In genomic region chr10:95577567-95577950, GRCm38 (mm10) we compare ENCODE assay signal across 13 mouse cellular contexts. TPM values are rescaled to one million over a fixed set of nuclear protein-coding genes. Genes with fewer than 3 reads are reported as not detected.
A peak's percentile ranks its signal among the peaks of the same experiment; 100 is the strongest.
DNase-seq lines count a peak whose midpoint lies in the region; ATAC-seq lines count a peak whose summit lies in the region.
"Had no signal": no experiment of that assay in that cellular context is flagged by ENCODE, and none has a peak within 500 bp of the region (broad histone marks: within the 10 kb centered on the region; RNA-seq: fewer than 3 reads in every experiment).

No protein-coding gene starts in this region.

- ATAC-seq in forebrain, embryonic 11.5 days (replicated peaks; ENCODE audit: low FRiP score), result peak; percentile 65
- ATAC-seq in forebrain, embryonic 16.5 days, result no peak
- ATAC-seq in lung, embryonic 15.5 days (ENCODE audit: borderline replicate concordance, extremely low read depth, low FRiP score, low TSS enrichment), result no peak

- H3K27me3 ChIP-seq in forebrain, embryonic 11.5 days (ENCODE audit: control insufficient read depth, insufficient read depth, low read length), result no peaks in the 10 kb centered on the region
- no peaks in the 10 kb centered on the region for H3K27me3 ChIP-seq in forebrain, embryonic 16.5 days (replicated peaks; ENCODE audit: control insufficient read depth, insufficient read depth, low read length)
- no peaks in the 10 kb centered on the region for H3K27me3 ChIP-seq in lung, embryonic 15.5 days

- intact Hi-C loops in gastrocnemius, postnatal 36 days (cut with DNase I), result no loop called here
- intact Hi-C loops in left cerebral cortex, postnatal 25 days (cut with DNase I), result no loop called here

- H3K9ac ChIP-seq in forebrain, embryonic 11.5 days (ENCODE audit: low read length), result no peak overlapping the region
- H3K9ac ChIP-seq in forebrain, embryonic 16.5 days (replicated peaks; ENCODE audit: low read depth, low read length), result no peak overlapping the region
- no peak overlapping the region for H3K9ac ChIP-seq in lung, embryonic 15.5 days
- H3K9ac ChIP-seq: liver, embryonic 14.5 days had no signal

- WGBS in forebrain, embryonic 11.5 days, result 46% methylated on average over 4 of the region's 4 CpGs
- WGBS in forebrain, embryonic 16.5 days, result 28% methylated on average over 4 of the region's 4 CpGs
- whole genome bisulfite sequencing in lung, embryonic 15.5 days, result 15% methylated on average over 4 of the region's 4 CpGs

- peaks cover 3% of the 10 kb centered on the region for H3K4me1 ChIP-seq in forebrain, embryonic 11.5 days (replicated peaks; ENCODE audit: control insufficient read depth, insufficient read depth, low read length)
- H3K4me1 ChIP-seq in forebrain, embryonic 16.5 days (replicated peaks; ENCODE audit: control insufficient read depth, insufficient read depth, low read length), result peaks cover 4% of the 10 kb centered on the region; the same call in 1 of the 2 replicates
- peaks cover 16% of the 10 kb centered on the region for H3K4me1 ChIP-seq in lung, embryonic 15.5 days

- no peak for DNase-seq in forebrain, embryonic 11.5 days (ENCODE audit: low spot score)
- peak; percentile 33 for DNase-seq in ovary, postnatal 36 days (ENCODE audit: low spot score)
- DNase-seq in ovary, postnatal 10 days (ENCODE audit: low spot score), result no peak
- DNase-seq in gastrocnemius, postnatal 36 days, result no peak
- DNase-seq in left cerebral cortex, postnatal 25 days (ENCODE audit: low spot score in 2 of 2), result no peak
- DNase-seq in heart, postnatal 4 days, result no peak
- DNase-seq: B cell, adult 2 months; gastrocnemius, adult 2 months; heart, postnatal 14 days had no signal

- H3K36me3 ChIP-seq in forebrain, embryonic 11.5 days (ENCODE audit: control insufficient read depth, insufficient read depth, low read length), result no peaks in the 10 kb centered on the region
- no peaks in the 10 kb centered on the region for H3K36me3 ChIP-seq in forebrain, embryonic 16.5 days (ENCODE audit: control insufficient read depth, insufficient read depth)
- no peaks in the 10 kb centered on the region for H3K36me3 ChIP-seq in lung, embryonic 15.5 days

- no peaks in the 10 kb centered on the region for H3K9me3 ChIP-seq in forebrain, embryonic 11.5 days (ENCODE audit: control insufficient read depth, low read length)
- H3K9me3 ChIP-seq in forebrain, embryonic 16.5 days (ENCODE audit: control insufficient read depth, low read length), result no peaks in the 10 kb centered on the region
- H3K9me3 ChIP-seq in lung, embryonic 15.5 days, result no peaks in the 10 kb centered on the region

- H3K27ac ChIP-seq in forebrain, embryonic 11.5 days (ENCODE audit: low read depth, low read length), result no peak overlapping the region
- no peak overlapping the region for H3K27ac ChIP-seq in forebrain, embryonic 16.5 days (ENCODE audit: low read length)
- H3K27ac ChIP-seq in lung, embryonic 15.5 days, result peak overlapping the region; percentile 29
- H3K27ac ChIP-seq: gastrocnemius, adult 2 months; layer of hippocampus, adult 2 months; liver, embryonic 14.5 days had no signal

- H3K4me2 ChIP-seq in forebrain, embryonic 11.5 days (ENCODE audit: low read depth, low read length, severe bottlenecking), result no peak overlapping the region
- H3K4me2 ChIP-seq in forebrain, embryonic 16.5 days (ENCODE audit: low read length), result no peak overlapping the region
- H3K4me2 ChIP-seq in lung, embryonic 15.5 days, result no peak overlapping the region

- no peak overlapping the region for H3K4me3 ChIP-seq in forebrain, embryonic 11.5 days (ENCODE audit: low read depth, low read length)
- no peak overlapping the region for H3K4me3 ChIP-seq in forebrain, embryonic 16.5 days (replicated peaks; ENCODE audit: low read length)
- no peak overlapping the region for H3K4me3 ChIP-seq in lung, embryonic 15.5 days
- H3K4me3 ChIP-seq: layer of hippocampus, adult 2 months had no signal

RNA-seq across cellular contexts. Expression of gene Nudt4, which starts 13.6 kb away (rescaled TPM):
- polyA plus RNA-seq in forebrain, embryonic 11.5 days (2014; fragmentation: Nextera tagmentation; extraction: Ambion mirVana), result 119 and 123 TPM in 2 replicates
- polyA plus RNA-seq in forebrain, embryonic 16.5 days (2015; fragmentation: Nextera tagmentation; extraction: Ambion mirVana), result 69.0 and 84.0 TPM in 2 replicates
- polyA plus RNA-seq in lung, embryonic 15.5 days (2015; fragmentation: Nextera tagmentation; extraction: Ambion mirVana), result 64.3 and 65.2 TPM in 2 replicates
- total RNA-seq in gastrocnemius, postnatal 36 days (2021), result 100 to 1,000 TPM; 190 to 259 TPM
- total RNA-seq in left cerebral cortex, postnatal 25 days (2021), result 100 to 1,000 TPM; 146 to 170 TPM
- 100 to 1,000 TPM; 201 to 218 TPM for total RNA-seq in heart, postnatal 4 days (2021)
